Mouse (Mus musculus) MEL (cell line): Measurements from ENCODE around the gene Ubr1.

Source experiments
- CTCF ChIP-seq, 3 experiments: IDR thresholded peaks in 2 of 3; conservative IDR thresholded peaks in 1 of 3; 2 replicates each; pipeline ENCODE4 v1.5.1; 2011 to 2012; ENCODE audit warnings: low read length in 3 of 3, low read depth in 2 of 3, mild to moderate bottlenecking in 2 of 3, improper control_type of control experiment in 1 of 3, inconsistent platforms in 1 of 3, mixed read lengths in 1 of 3, moderate library complexity in 1 of 3; ENCODE audit not compliant: control insufficient read depth in 1 of 3, insufficient read depth in 1 of 3, poor library complexity in 1 of 3, severe bottlenecking in 1 of 3
- EP300 ChIP-seq, 2 experiments: IDR thresholded peaks; 2 replicates each; pipeline ENCODE4 v1.6.1; 2011; ENCODE audit warnings: improper control_type of control experiment in 2 of 2, low read length in 2 of 2, low read depth in 1 of 2, mild to moderate bottlenecking in 1 of 2
- ETS1 ChIP-seq: IDR thresholded peaks from 2 replicates; pipeline ENCODE4 v1.6.1; 2012; ENCODE audit warnings: low read depth, mild to moderate bottlenecking, inconsistent platforms, low read length, improper control_type of control experiment, moderate library complexity
- SIN3A ChIP-seq: IDR thresholded peaks from 2 replicates; pipeline ENCODE4 v1.6.1; 2012; ENCODE audit warnings: low read length, improper control_type of control experiment, inconsistent platforms

- TF ChIP-seq EP300 (IDR thresholded peaks at IDR 0.05; ENCODE audit: low read depth in 1 of 2, low read length in 2 of 2), result no peak
- TF ChIP-seq SIN3A, result no peak
- no peak for TF ChIP-seq ETS1
- no peak for TF ChIP-seq CTCF (IDR thresholded peaks at IDR 0.05 in 2 of 3, conservative IDR thresholded peaks at IDR 0.05 in 1 of 3; ENCODE audit: control insufficient read depth in 1 of 3, insufficient read depth in 1 of 3, low read depth in 2 of 3, low read length in 3 of 3, poor library complexity in 1 of 3, severe bottlenecking in 1 of 3)
These were observed 125.2 kb downstream of the Ubr1 start for GRCm38 (mm10) chr2:120845280-120845679.
